Mouse (Mus musculus) limb, embryonic 14.5 days (tissue): ENCODE results near the gene Dync1li1. TPM values are rescaled to one million over a fixed set of nuclear protein-coding genes. Genes with fewer than 3 reads are reported as not detected.

Experiments used
- ATAC-seq: fragments of 200-750 bp; cut with Nextera tagmentation; 2 replicates; pipeline ENCODE4 v1.8.0; 2017; ENCODE audit warnings: low read depth, moderate number of reproducible peaks, moderate TSS enrichment; ENCODE audit not compliant: low FRiP score
- DNase-seq: peaks from one replicate; pipeline ENCODE4 v3.0.0-alpha.2; 2015; ENCODE audit warnings: low spot score
- H3K27ac ChIP-seq: fragments of 300-500 bp; sonication (generic); replicated peaks from 2 replicates; pipeline ENCODE4 v1.5.1; 2014; ENCODE audit warnings: low read depth, mild to moderate bottlenecking, low read length, moderate library complexity, mixed read lengths
- H3K27me3 ChIP-seq: fragments of 300-500 bp; sonication (generic); 2 replicates; pipeline ENCODE4 v1.6.1; 2014; ENCODE audit warnings: low read length, mixed read lengths; ENCODE audit not compliant: control insufficient read depth, insufficient read depth
- H3K36me3 ChIP-seq: fragments of 300-500 bp; sonication (generic); 2 replicates; pipeline ENCODE4 v1.6.1; 2014; ENCODE audit warnings: mild to moderate bottlenecking, low read length, moderate library complexity, mixed read lengths; ENCODE audit not compliant: control insufficient read depth, insufficient read depth
- H3K4me1 ChIP-seq: fragments of 300-500 bp; sonication (generic); 2 replicates; pipeline ENCODE4 v1.6.1; 2014; ENCODE audit warnings: antibody characterized with exemption, low read length, mixed read lengths; ENCODE audit not compliant: control insufficient read depth, insufficient read depth
- H3K4me2 ChIP-seq: fragments of 300-500 bp; sonication (generic); replicated peaks from 2 replicates; pipeline ENCODE4 v1.6.1; 2014; ENCODE audit warnings: low read depth, mild to moderate bottlenecking, low read length, moderate library complexity; ENCODE audit not compliant: severe bottlenecking
- H3K4me3 ChIP-seq: fragments of 300-500 bp; sonication (generic); replicated peaks from 2 replicates; pipeline ENCODE4 v1.5.1; 2014; ENCODE audit warnings: low read length
- H3K9ac ChIP-seq: fragments of 300-500 bp; sonication (generic); 2 replicates; pipeline ENCODE4 v1.6.1; 2014; ENCODE audit warnings: mild to moderate bottlenecking, low read depth, low read length, moderate library complexity; ENCODE audit not compliant: severe bottlenecking
- H3K9me3 ChIP-seq: fragments of 300-500 bp; sonication (generic); 2 replicates; pipeline ENCODE4 v1.6.1; 2016; ENCODE audit warnings: low read length; ENCODE audit not compliant: control insufficient read depth
- POLR2A ChIP-seq: fragments of 200-500 bp; IDR thresholded peaks from 2 replicates; pipeline ENCODE4 v1.8.0; 2012; ENCODE audit warnings: inconsistent platforms, mild to moderate bottlenecking, moderate library complexity, borderline replicate concordance; ENCODE audit not compliant: insufficient read depth, insufficient read length; ENCODE audit errors: extremely low read depth
- WGBS: fragments of 180-500 bp; shearing (Covaris S2); extraction: QIAGEN DNeasy Blood & Tissue Kit; methylation state at CpG from one replicate; pipeline ENCODE4 v1.1.7; 2014; 5-methylcytosine and 5-hydroxymethylcytosine counted together
- polyA plus RNA-seq, 2 experiments: library from polyadenylated mRNA; depleted of rRNA in 1 of 2; stranded (reverse) in 1 of 2; unstranded in 1 of 2; fragments of >200 nt; fragmentation: Nextera tagmentation in 1 of 2; extraction: Ambion mirVana in 1 of 2; gene quantifications; 2 replicates each; pipeline versions ENCODE4 v1.2.1 to v1.2.3; 2012 to 2014

Gene Dync1li1
- polyA plus RNA-seq, 2 experiments, result 34.5 to 39.5 TPM

DNA sequence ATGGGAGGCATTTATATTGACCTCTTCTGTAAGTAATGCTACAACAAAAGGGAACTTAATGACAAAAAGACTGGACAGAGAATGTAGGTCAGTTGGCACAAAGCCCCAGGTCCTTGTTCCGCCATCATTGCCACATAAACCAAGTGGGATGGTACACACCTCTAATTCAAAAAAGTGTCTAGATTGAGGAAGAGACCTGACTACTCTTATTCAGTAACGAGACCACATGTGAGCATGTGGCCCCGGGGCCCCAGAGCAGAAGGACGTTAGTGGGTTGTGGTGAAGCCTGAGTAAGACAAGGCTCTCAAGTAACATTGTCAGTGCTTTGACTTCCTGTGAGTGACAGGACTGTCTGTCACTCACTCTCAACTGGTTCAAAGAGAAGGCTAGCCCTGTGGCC, 81.6 kb downstream of the Dync1li1 start:
- no peak for DNase-seq
- no peak overlapping the region for H3K4me3 ChIP-seq
- peaks cover 18% of the 10 kb centered on the region for H3K4me1 ChIP-seq
- no peaks in the 10 kb centered on the region; the same call in 1 of the 2 replicates for H3K9me3 ChIP-seq
- no peak for TF ChIP-seq POLR2A
- 87% methylated on average over 4 of the region's 4 CpGs for WGBS
- ATAC-seq, result no peak
- peaks cover 18% of the 10 kb centered on the region for H3K36me3 ChIP-seq
- H3K27ac ChIP-seq, result no peak overlapping the region
- H3K27me3 ChIP-seq, result no peaks in the 10 kb centered on the region
- H3K9ac ChIP-seq, result no peak overlapping the region
- H3K4me2 ChIP-seq, result no peak overlapping the region

GRCm38 (mm10) chr9:114771565-114771964, 83.0 kb downstream of the Dync1li1 start:
- Histone ChIP-seq H3K27me3 (no peaks in the 10 kb centered on the region), H3K4me1 (peaks cover 23% of the 10 kb centered on the region), H3K9me3 (no peaks in the 10 kb centered on the region; the same call in 1 of the 2 replicates), H3K9ac (no peak overlapping the region), H3K27ac (no peak overlapping the region), H3K36me3 (peaks cover 14% of the 10 kb centered on the region), H3K4me2 (no peak overlapping the region), H3K4me3 (no peak overlapping the region)
- DNase-seq, result no peak
- no peak for TF ChIP-seq POLR2A
- WGBS, result 79% methylated on average over 7 of the region's 7 CpGs
- no peak for ATAC-seq

Other genes with a start within 250 kb of the Dync1li1 start
- 1.2 and 2.5 TPM in 2 replicates for gene Ccr4, start 183.9 kb upstream of the Dync1li1 start, polyA plus RNA-seq (2012; rRNA removed)
- gene Ccr4, start 183.9 kb upstream of the Dync1li1 start, polyA plus RNA-seq (2014; fragmentation: Nextera tagmentation; extraction: Ambion mirVana), result 1.2 and 2.7 TPM in 2 replicates
- 1.9 and 2.0 TPM in 2 replicates for gene C130032M10Rik, start 173.1 kb upstream of the Dync1li1 start, polyA plus RNA-seq (2012; rRNA removed)
- 1.3 and 3.4 TPM in 2 replicates for gene C130032M10Rik, start 173.1 kb upstream of the Dync1li1 start, polyA plus RNA-seq (2014; fragmentation: Nextera tagmentation; extraction: Ambion mirVana)
- gene Trim71, start 124.4 kb upstream of the Dync1li1 start, polyA plus RNA-seq (2012; rRNA removed), result 0.33 and 0.50 TPM in 2 replicates
- 0.26 TPM in 2 replicates for gene Trim71, start 124.4 kb upstream of the Dync1li1 start, polyA plus RNA-seq (2014; fragmentation: Nextera tagmentation; extraction: Ambion mirVana)
- gene Cnot10, start 48.6 kb upstream of the Dync1li1 start, polyA plus RNA-seq (2012; rRNA removed), result 104 and 109 TPM in 2 replicates
- 66.8 and 69.1 TPM in 2 replicates for gene Cnot10, start 48.6 kb upstream of the Dync1li1 start, polyA plus RNA-seq (2014; fragmentation: Nextera tagmentation; extraction: Ambion mirVana)
- 21.9 and 23.4 TPM in 2 replicates for gene Cmtm6, start 42.3 kb downstream of the Dync1li1 start, polyA plus RNA-seq (2012; rRNA removed)
- gene Cmtm6, start 42.3 kb downstream of the Dync1li1 start, polyA plus RNA-seq (2014; fragmentation: Nextera tagmentation; extraction: Ambion mirVana), result 40.5 and 41.0 TPM in 2 replicates
- gene Cmtm7, start 93.1 kb downstream of the Dync1li1 start, polyA plus RNA-seq (2012; rRNA removed), result 118 and 165 TPM in 2 replicates
- gene Cmtm7, start 93.1 kb downstream of the Dync1li1 start, polyA plus RNA-seq (2014; fragmentation: Nextera tagmentation; extraction: Ambion mirVana), result 126 and 127 TPM in 2 replicates
- 14.2 and 19.7 TPM in 2 replicates for gene Cmtm8, start 155.4 kb downstream of the Dync1li1 start, polyA plus RNA-seq (2012; rRNA removed)
- gene Cmtm8, start 155.4 kb downstream of the Dync1li1 start, polyA plus RNA-seq (2014; fragmentation: Nextera tagmentation; extraction: Ambion mirVana), result 19.2 and 20.5 TPM in 2 replicates
- gene Gpd1l, start 245.2 kb downstream of the Dync1li1 start, polyA plus RNA-seq (2012; rRNA removed), result 11.1 and 11.5 TPM in 2 replicates
- 6.4 and 6.5 TPM in 2 replicates for gene Gpd1l, start 245.2 kb downstream of the Dync1li1 start, polyA plus RNA-seq (2014; fragmentation: Nextera tagmentation; extraction: Ambion mirVana)